Mouse (Mus musculus) G1E (cell line): ENCODE results near the gene Tab3.

Experiments
- CTCF ChIP-seq: IDR thresholded peaks from 2 replicates; pipeline ENCODE4 v1.5.1; 2012; ENCODE audit warnings: low read depth, low read length, inconsistent platforms, mixed read lengths
- GATA1 ChIP-seq: IDR thresholded peaks from 2 replicates; pipeline ENCODE4 v1.6.1; 2012; ENCODE audit warnings: borderline replicate concordance, low read length, inconsistent platforms, mixed read lengths

DNA sequence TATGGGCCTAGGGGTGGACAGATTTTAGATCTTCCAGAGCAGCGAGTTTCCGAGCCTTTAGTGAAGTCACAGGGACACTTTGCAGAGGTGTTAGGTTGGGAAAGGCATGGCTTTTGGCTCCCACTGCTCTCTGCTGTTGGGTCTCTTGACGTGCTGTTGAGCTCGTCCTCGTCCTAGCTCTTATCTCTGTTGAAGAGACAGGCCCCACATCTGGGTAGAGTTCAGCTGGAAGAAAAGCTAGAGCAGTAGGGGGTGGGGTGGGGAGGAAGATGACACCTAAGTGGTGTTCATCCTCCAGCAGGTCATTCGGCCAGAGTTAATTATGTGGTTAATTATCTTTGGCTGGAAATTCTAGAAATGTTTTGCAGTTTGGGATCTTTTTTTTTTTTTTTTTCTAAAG lies 2.5 kb downstream of the Tab3 start:
- TF ChIP-seq CTCF: no peak
- TF ChIP-seq GATA1: no peak
